Comparison of ENCODE assay signal across 21 mouse cellular contexts in the genomic region with DNA sequence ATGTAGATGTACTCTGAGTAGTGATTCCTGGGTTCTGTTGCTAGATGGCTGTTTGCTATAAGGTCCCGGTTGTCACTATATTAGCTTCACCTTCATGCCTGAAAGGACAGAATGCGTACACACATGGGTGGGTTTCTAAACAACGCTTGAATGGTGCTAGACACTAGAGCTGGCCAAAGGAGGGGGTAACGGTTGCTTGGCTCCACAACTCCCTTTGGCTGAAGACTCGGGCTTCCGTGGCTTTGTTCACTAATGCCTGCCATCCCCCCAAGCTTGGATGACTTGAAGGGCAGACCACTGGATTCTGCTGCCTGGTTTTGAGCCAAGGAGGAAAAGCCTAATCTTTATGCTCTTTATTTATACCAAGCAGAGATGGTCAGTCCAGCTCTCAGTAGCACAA.
DNase-seq lines count a peak whose midpoint lies in the region; ATAC-seq and TF ChIP-seq lines count a peak whose summit lies in the region.
"Had no signal": no experiment of that assay in that cellular context is flagged by ENCODE, and none has a peak within 500 bp of the region (broad histone marks: within the 10 kb centered on the region; RNA-seq: fewer than 3 reads in every experiment).

No protein-coding gene starts in this region.

- no peaks in the 10 kb centered on the region for H3K27me3 ChIP-seq in kidney, postnatal 0 days (ENCODE audit: insufficient read depth, low read length)
- H3K27me3 ChIP-seq in hindbrain, postnatal 0 days (ENCODE audit: insufficient read depth, low read length) = no peaks in the 10 kb centered on the region
- H3K27me3 ChIP-seq in intestine, embryonic 15.5 days (replicated peaks) = no peaks in the 10 kb centered on the region
- H3K27me3 ChIP-seq: limb, embryonic 13.5 days; liver, embryonic 13.5 days had no signal

- H3K4me2 ChIP-seq in kidney, postnatal 0 days (ENCODE audit: low read length) = no peak overlapping the region
- H3K4me2 ChIP-seq in hindbrain, postnatal 0 days (ENCODE audit: low read depth, low read length) = 0 out of 2 replicates have a peak overlapping the region, but pooled peaks have one; percentile 27
- no peak overlapping the region for H3K4me2 ChIP-seq in intestine, embryonic 15.5 days (replicated peaks)
- H3K4me2 ChIP-seq: limb, embryonic 13.5 days; liver, embryonic 13.5 days; lung, embryonic 14.5 days had no signal

- no peak overlapping the region for H3K9ac ChIP-seq in kidney, postnatal 0 days (ENCODE audit: low read depth, low read length)
- H3K9ac ChIP-seq in hindbrain, postnatal 0 days (replicated peaks; ENCODE audit: low read length) = no peak overlapping the region
- no peak overlapping the region for H3K9ac ChIP-seq in intestine, embryonic 15.5 days
- H3K9ac ChIP-seq: limb, embryonic 13.5 days; liver, embryonic 13.5 days; lung, embryonic 14.5 days had no signal

- peak; percentile 75 for DNase-seq in heart, adult 11 months
- no peak for DNase-seq in heart, postnatal 4 days
- DNase-seq in kidney, postnatal 0 days (ENCODE audit: low spot score) = peak; percentile 60
- DNase-seq in kidney, postnatal 10 days = no peak
- DNase-seq in brain, embryonic 18.5 days (ENCODE audit: low read depth, low spot score) = peak; percentile 12
- DNase-seq in hindbrain, postnatal 0 days (ENCODE audit: low spot score) = peak; percentile 82
- no peak for DNase-seq in cerebellum, adult 18-20 months
- DNase-seq: adrenal gland, postnatal 36 days; B cell, adult 2 months; cerebellum, adult 8-10 months; gastrocnemius, postnatal 14 days; heart, adult 2 months; heart, postnatal 36 days; kidney, adult 11 months; liver, embryonic 13.5 days; lung, embryonic 14.5 days; lung, postnatal 36 days; right cerebral cortex, postnatal 4 days; thymus, postnatal 14 days had no signal

- ATAC-seq in kidney, postnatal 0 days (replicated peaks; ENCODE audit: low FRiP score, low read depth) = peak; percentile 63; the same call in 1 of the 2 replicates
- peak; percentile 89 for ATAC-seq in hindbrain, postnatal 0 days
- ATAC-seq in intestine, embryonic 15.5 days = no peak

- 0 out of 2 replicates have a peak, but pooled peaks cover 3% of the 10 kb centered on the region for H3K4me1 ChIP-seq in kidney, postnatal 0 days (replicated peaks; ENCODE audit: insufficient read depth, low read length)
- 0 out of 2 replicates have a peak, but pooled peaks cover 9% of the 10 kb centered on the region for H3K4me1 ChIP-seq in hindbrain, postnatal 0 days (ENCODE audit: insufficient read depth, low read length)
- no peaks in the 10 kb centered on the region for H3K4me1 ChIP-seq in intestine, embryonic 15.5 days (replicated peaks)
- H3K4me1 ChIP-seq: limb, embryonic 13.5 days; liver, embryonic 13.5 days had no signal

- no peak overlapping the region for H3K27ac ChIP-seq in kidney, postnatal 0 days
- peak overlapping the region; percentile 67 for H3K27ac ChIP-seq in hindbrain, postnatal 0 days
- H3K27ac ChIP-seq in intestine, embryonic 15.5 days = no peak overlapping the region
- H3K27ac ChIP-seq: heart, adult 2 months; limb, embryonic 13.5 days; liver, embryonic 13.5 days had no signal

- no peaks in the 10 kb centered on the region for H3K9me3 ChIP-seq in kidney, postnatal 0 days (replicated peaks; ENCODE audit: low read length)
- no peaks in the 10 kb centered on the region for H3K9me3 ChIP-seq in hindbrain, postnatal 0 days (ENCODE audit: low read length)
- H3K9me3 ChIP-seq in intestine, embryonic 15.5 days = no peaks in the 10 kb centered on the region
- H3K9me3 ChIP-seq: limb, embryonic 13.5 days; liver, embryonic 13.5 days had no signal

- H3K36me3 ChIP-seq in kidney, postnatal 0 days (ENCODE audit: insufficient read depth, low read length) = no peaks in the 10 kb centered on the region
- no peaks in the 10 kb centered on the region; the same call in 1 of the 2 replicates for H3K36me3 ChIP-seq in hindbrain, postnatal 0 days (ENCODE audit: insufficient read depth, low read length)
- H3K36me3 ChIP-seq in intestine, embryonic 15.5 days = no peaks in the 10 kb centered on the region
- H3K36me3 ChIP-seq: limb, embryonic 13.5 days; liver, embryonic 13.5 days had no signal

- no peak for TF ChIP-seq CTCF in kidney, postnatal 0 days (IDR thresholded peaks at IDR 0.05; ENCODE audit: low read depth)
- TF ChIP-seq CTCF in hindbrain, postnatal 0 days (IDR thresholded peaks at IDR 0.05; ENCODE audit: low read depth) = no peak

- H3K4me3 ChIP-seq in kidney, postnatal 0 days (replicated peaks; ENCODE audit: low read depth, low read length) = no peak overlapping the region
- no peak overlapping the region for H3K4me3 ChIP-seq in hindbrain, postnatal 0 days (ENCODE audit: low read length)
- no peak overlapping the region for H3K4me3 ChIP-seq in intestine, embryonic 15.5 days (replicated peaks)
- H3K4me3 ChIP-seq: heart, adult 2 months; limb, embryonic 13.5 days; liver, embryonic 13.5 days had no signal

- 47% methylated on average over 6 of the region's 6 CpGs for WGBS in kidney, postnatal 0 days
- 19% methylated on average over 6 of the region's 6 CpGs for WGBS in hindbrain, postnatal 0 days
- WGBS in intestine, embryonic 15.5 days = 86% methylated on average over 6 of the region's 6 CpGs

Comparison
In these comparisons a context has a peak if more than half of its experiments do, and no peak if none do; other contexts are left out.
1. DNase-seq: peak in heart, adult 11 months (single experiment), kidney, postnatal 0 days (single experiment), brain, embryonic 18.5 days (single experiment) and hindbrain, postnatal 0 days (single experiment); none in heart, postnatal 4 days (single experiment), kidney, postnatal 10 days (single experiment) and cerebellum, adult 18-20 months (0 of 2).